Mouse (Mus musculus): Measurements from ENCODE around the gene Lyl1. TPM values are rescaled to one million over a fixed set of nuclear protein-coding genes. Genes with fewer than 3 reads are reported as not detected.
"Not testable (repeated sequence)": the region's sequence is repeated elsewhere in the genome, so short reads cannot be mapped to it uniquely, and the experiment has no call there.

Gene Lyl1
- polyA plus RNA-seq, 1 experiment from 2014 or later = 3.9 TPM

- no peaks in the 10 kb centered on the region for H3K9me3 ChIP-seq
- no peaks in the 10 kb centered on the region for H3K36me3 ChIP-seq (replicated peaks)
- H3K27ac ChIP-seq = peak overlapping the region; percentile 74
- ATAC-seq (ENCODE audit: low FRiP score) = no peak
- H3K4me1 ChIP-seq = peaks cover 64% of the 10 kb centered on the region
- 0 out of 2 replicates have a peak, but pooled peaks cover 5% of the 10 kb centered on the region for H3K27me3 ChIP-seq
- WGBS = 1% methylated on average over 20 of the region's 20 CpGs
- peak overlapping the region; percentile 53 for H3K4me3 ChIP-seq (replicated peaks)
- peak overlapping the region; percentile 72 for H3K9ac ChIP-seq
- H3K4me2 ChIP-seq = peak overlapping the region; percentile 82
Observed at GRCm38 (mm10) chr8:84660819-84661457, 40.3 kb upstream of the Lyl1 start.

- H3K9ac ChIP-seq = peak overlapping the region; percentile 72
- peak overlapping the region; percentile 82 for H3K4me2 ChIP-seq
- H3K4me1 ChIP-seq = peaks cover 64% of the 10 kb centered on the region
- no peak for ATAC-seq (ENCODE audit: low FRiP score)
- H3K36me3 ChIP-seq (replicated peaks) = no peaks in the 10 kb centered on the region
- no peaks in the 10 kb centered on the region for H3K9me3 ChIP-seq
- WGBS = under 1% methylated on average over 24 of the region's 24 CpGs
- H3K27me3 ChIP-seq = 0 out of 2 replicates have a peak, but pooled peaks cover 5% of the 10 kb centered on the region
- H3K27ac ChIP-seq = peak overlapping the region; percentile 74; the same call in 1 of the 2 replicates
- peak overlapping the region; percentile 53 for H3K4me3 ChIP-seq (replicated peaks)
Observed at GRCm38 (mm10) chr8:84661458-84661871, 39.8 kb upstream of the Lyl1 start.

- Histone ChIP-seq H3K27me3 (0 out of 2 replicates have a peak, but pooled peaks cover 5% of the 10 kb centered on the region), H3K4me2 (peak overlapping the region; percentile 82), H3K9me3 (no peaks in the 10 kb centered on the region), H3K9ac (peak overlapping the region; percentile 72), H3K4me1 (peaks cover 60% of the 10 kb centered on the region), H3K36me3 (replicated peaks) (no peaks in the 10 kb centered on the region), H3K4me3 (replicated peaks) (peak overlapping the region; percentile 53), H3K27ac (peak overlapping the region; percentile 95)
- WGBS = 1% methylated on average over 61 of the region's 61 CpGs
- ATAC-seq (ENCODE audit: low FRiP score) = no peak; the same call in 1 of the 2 replicates
Observed at GRCm38 (mm10) chr8:84661961-84662571, 39.2 kb upstream of the Lyl1 start.

- H3K4me1 ChIP-seq = peaks cover 54% of the 10 kb centered on the region
- H3K27me3 ChIP-seq = 0 out of 2 replicates have a peak, but pooled peaks cover 2% of the 10 kb centered on the region
- 0% methylated on average over 27 of the region's 27 CpGs for WGBS
Observed at GRCm38 (mm10) chr8:84662581-84663065, 38.6 kb upstream of the Lyl1 start, which contains the start of gene Ier2. TSS of gene Ier2 (minus strand) at chr8:84662852.

GRCm38 (mm10) chr8:84663483-84664327 is 37.6 kb upstream of the Lyl1 start:
- Histone ChIP-seq H3K9ac (peak overlapping the region; percentile 78), H3K27ac (peak overlapping the region; percentile 95), H3K36me3 (replicated peaks) (peaks cover 7% of the 10 kb centered on the region), H3K4me2 (peak overlapping the region; percentile 82), H3K27me3 (no peaks in the 10 kb centered on the region), H3K4me3 (replicated peaks) (peak overlapping the region; percentile 53), H3K4me1 (peaks cover 51% of the 10 kb centered on the region), H3K9me3 (no peaks in the 10 kb centered on the region)
- ATAC-seq (ENCODE audit: low FRiP score) = peak; percentile 86
- WGBS = 3% methylated on average over 43 of the region's 43 CpGs

More at GRCm38 (mm10) chr8:84662581-84663065, 38.6 kb upstream of the Lyl1 start, which contains the start of gene Ier2:
- no peaks in the 10 kb centered on the region for H3K9me3 ChIP-seq
- H3K27ac ChIP-seq = peak within 1 kb of the TSS; percentile 95
- H3K36me3 ChIP-seq (replicated peaks) = no peaks in the 10 kb centered on the region
- H3K4me3 ChIP-seq (replicated peaks) = peak within 1 kb of the TSS; percentile 53
- H3K4me2 ChIP-seq = peak within 1 kb of the TSS; percentile 82
- peak within 1 kb of the TSS; percentile 72 for H3K9ac ChIP-seq
- peak; percentile 84 for ATAC-seq (ENCODE audit: low FRiP score)

- Histone ChIP-seq H3K4me2 (peak overlapping the region; percentile 82), H3K9ac (peak overlapping the region; percentile 78), H3K4me1 (peaks cover 47% of the 10 kb centered on the region), H3K9me3 (no peaks in the 10 kb centered on the region), H3K27me3 (no peaks in the 10 kb centered on the region), H3K36me3 (replicated peaks) (peaks cover 8% of the 10 kb centered on the region), H3K27ac (peak overlapping the region; percentile 95), H3K4me3 (replicated peaks) (peak overlapping the region; percentile 53)
- peak; percentile 51 for ATAC-seq (ENCODE audit: low FRiP score)
- WGBS = under 1% methylated on average over 29 of the region's 29 CpGs
Observed at GRCm38 (mm10) chr8:84664566-84665384, 36.5 kb upstream of the Lyl1 start.

GRCm38 (mm10) chr8:84665385-84665893 is 35.8 kb upstream of the Lyl1 start:
- Histone ChIP-seq H3K9ac (peak overlapping the region; percentile 78), H3K4me2 (peak overlapping the region; percentile 82), H3K9me3 (no peaks in the 10 kb centered on the region), H3K27me3 (no peaks in the 10 kb centered on the region), H3K4me3 (replicated peaks) (peak overlapping the region; percentile 53), H3K4me1 (peaks cover 41% of the 10 kb centered on the region), H3K36me3 (replicated peaks) (peaks cover 15% of the 10 kb centered on the region), H3K27ac (peak overlapping the region; percentile 95)
- whole genome bisulfite sequencing = 4% methylated on average over 14 of the region's 14 CpGs
- no peak; the same call in 1 of the 2 replicates for ATAC-seq (ENCODE audit: low FRiP score)

- Histone ChIP-seq H3K9ac (no peak overlapping the region), H3K27ac (no peak overlapping the region), H3K9me3 (no peaks in the 10 kb centered on the region), H3K4me1 (peaks cover 20% of the 10 kb centered on the region), H3K4me2 (no peak overlapping the region), H3K27me3 (no peaks in the 10 kb centered on the region), H3K4me3 (replicated peaks) (no peak overlapping the region), H3K36me3 (replicated peaks) (peaks cover 40% of the 10 kb centered on the region)
- ATAC-seq (ENCODE audit: low FRiP score) = no peak
- WGBS = 75% methylated on average over 1 of the region's 1 CpGs
Observed at GRCm38 (mm10) chr8:84668081-84668480, 33.2 kb upstream of the Lyl1 start.

- Histone ChIP-seq H3K36me3 (replicated peaks) (peaks cover 48% of the 10 kb centered on the region), H3K4me1 (peaks cover 13% of the 10 kb centered on the region), H3K27ac (no peak overlapping the region), H3K9me3 (no peaks in the 10 kb centered on the region), H3K4me2 (no peak overlapping the region), H3K27me3 (no peaks in the 10 kb centered on the region), H3K4me3 (replicated peaks) (no peak overlapping the region), H3K9ac (no peak overlapping the region)
- ATAC-seq (ENCODE audit: low FRiP score) = no peak
- 87% methylated on average over 6 of the region's 6 CpGs for WGBS
Observed at GRCm38 (mm10) chr8:84668731-84669485, 32.3 kb upstream of the Lyl1 start.

- 96% methylated on average over 5 of the region's 5 CpGs for WGBS
- H3K9ac ChIP-seq; H3K9me3 ChIP-seq; H3K27ac ChIP-seq; H3K4me3 ChIP-seq (replicated peaks); H3K4me2 ChIP-seq; H3K27me3 ChIP-seq: not testable (repeated sequence)
- peak; percentile 15; the same call in 1 of the 2 replicates for ATAC-seq (ENCODE audit: low FRiP score)
- peaks cover 12% of the 10 kb centered on the region for H3K4me1 ChIP-seq
- H3K36me3 ChIP-seq (replicated peaks) = peaks cover 63% of the 10 kb centered on the region
Observed at GRCm38 (mm10) chr8:84670295-84671006, 30.8 kb upstream of the Lyl1 start.
